Mouse (Mus musculus) left cerebral cortex, adult 2 months (tissue): ENCODE results near the gene Son. TPM values are rescaled to one million over a fixed set of nuclear protein-coding genes. Genes with fewer than 3 reads are reported as not detected.
A peak's percentile ranks its signal among the peaks of the same experiment; 100 is the strongest.

Experiments used
- DNase-seq, 2 experiments: peaks; one replicate each; pipeline ENCODE4 v3.0.0; 2021 to 2022; ENCODE audit warnings: low spot score in 2 of 2, mixed read lengths in 1 of 2; ENCODE audit errors: extremely low spot score in 1 of 2
- H3K27ac ChIP-seq: fragments of 200-600 bp; 2 replicates; pipeline ENCODE4 v1.8.1; 2022
- H3K4me3 ChIP-seq: fragments of 200-600 bp; 2 replicates; pipeline ENCODE4 v1.8.1; 2022
- CTCF ChIP-seq: fragments of 200-600 bp; IDR thresholded peaks from 2 replicates; pipeline ENCODE4 v1.8.1; 2022; ENCODE audit warnings: antibody characterized with exemption, mild to moderate bottlenecking, moderate library complexity
- intact Hi-C: fragments of 180-260 bp; cut with DNase I; formaldehyde crosslinking; loops from one replicate; pipeline ENCODE4 v1.15.1; 2025
- total RNA-seq, 2 experiments: library from RNA; stranded (reverse); gene quantifications; 2 replicates each; pipeline ENCODE4 v1.2.3; 2021

The Son gene
- total RNA-seq, 2 experiments from 2014 or later = 221 to 228 TPM

DNA sequence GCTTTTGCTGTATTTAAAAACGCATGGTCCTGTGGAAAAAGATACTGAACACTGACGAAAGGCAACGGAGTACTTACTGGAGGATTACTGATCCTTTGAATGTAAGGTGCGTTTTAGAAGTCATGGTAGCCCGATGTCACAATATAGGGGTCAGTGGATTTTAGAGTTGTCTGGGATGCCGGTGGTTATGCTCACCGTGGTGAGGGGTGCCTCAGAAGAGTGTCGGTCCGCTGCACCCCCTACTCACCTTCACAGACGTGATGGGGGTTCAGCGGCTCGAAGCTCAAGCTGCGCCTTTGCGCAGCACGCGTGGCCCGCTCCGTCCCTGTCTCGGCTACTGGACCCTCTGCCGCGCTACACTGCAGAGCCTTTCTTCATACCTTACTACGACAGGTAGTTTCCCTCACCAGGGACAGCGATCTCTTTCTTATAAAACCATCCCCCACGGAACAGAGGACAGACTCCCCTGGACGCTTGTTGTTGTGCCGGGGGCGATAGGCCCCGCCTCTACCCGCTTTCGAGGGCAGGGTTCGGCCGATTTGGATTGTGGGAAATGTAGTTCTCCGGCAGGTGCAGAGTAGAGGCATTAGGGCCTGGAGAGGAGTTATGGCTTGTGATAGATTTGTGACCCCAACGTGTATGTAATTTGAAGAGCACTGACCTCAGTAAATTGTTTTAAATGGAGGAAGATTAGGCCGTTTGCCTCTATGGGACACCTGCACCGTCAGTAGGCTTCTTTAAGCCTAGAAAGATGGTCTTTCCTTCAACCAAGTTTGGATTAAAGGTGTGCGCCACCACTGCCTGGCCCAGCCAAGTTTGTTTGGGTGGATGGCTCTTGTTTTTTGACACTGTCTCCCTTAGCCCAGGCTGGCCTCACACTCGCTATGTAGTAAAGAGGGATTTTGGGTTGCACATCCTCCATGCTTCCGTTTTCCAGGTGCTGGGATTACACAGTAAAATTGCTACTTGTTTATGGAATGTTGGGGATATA lies 28.5 kb upstream of the Son start, which contains the start of gene Dnajc28:
Gene Dnajc28, minus strand, starts transcription at position 516 of the 991 bp plus-strand sequence.
- peak; percentile 78 to 83 for DNase-seq
- Histone ChIP-seq H3K27ac (peak within 1 kb of the TSS; percentile 87), H3K4me3 (peak within 1 kb of the TSS; percentile 64)
- intact Hi-C loops = loop anchor here (2.0 kb wide), 1 partner anchor 22 kb away; the partner anchor contains the start of gene Tmem50b
- no peak for TF ChIP-seq CTCF

DNA sequence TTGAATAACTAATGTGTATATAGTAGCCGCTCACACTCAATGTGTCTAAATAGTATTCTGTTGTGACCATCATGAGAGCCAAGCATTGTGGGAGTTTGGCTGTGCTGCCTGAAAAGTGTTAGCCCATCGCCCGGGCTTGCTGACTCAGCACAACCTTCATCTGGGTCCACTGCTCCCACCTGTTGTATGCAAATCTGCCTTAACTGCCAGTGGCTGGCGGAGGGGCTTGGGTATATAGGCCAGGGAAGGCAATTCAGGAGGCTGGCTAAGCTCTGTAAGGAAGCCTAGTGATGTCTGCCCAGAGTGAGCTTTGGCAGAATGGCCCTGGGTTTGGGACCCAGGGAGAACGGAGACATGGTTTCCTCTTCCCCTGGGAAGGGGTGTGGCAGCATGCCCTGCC lies 27.1 kb upstream of the Son start:
- H3K4me3 ChIP-seq = no peak overlapping the region
- no peak overlapping the region for H3K27ac ChIP-seq
- no peak for TF ChIP-seq CTCF
- DNase-seq = no peak
- intact Hi-C loops = no loop called here

DNA sequence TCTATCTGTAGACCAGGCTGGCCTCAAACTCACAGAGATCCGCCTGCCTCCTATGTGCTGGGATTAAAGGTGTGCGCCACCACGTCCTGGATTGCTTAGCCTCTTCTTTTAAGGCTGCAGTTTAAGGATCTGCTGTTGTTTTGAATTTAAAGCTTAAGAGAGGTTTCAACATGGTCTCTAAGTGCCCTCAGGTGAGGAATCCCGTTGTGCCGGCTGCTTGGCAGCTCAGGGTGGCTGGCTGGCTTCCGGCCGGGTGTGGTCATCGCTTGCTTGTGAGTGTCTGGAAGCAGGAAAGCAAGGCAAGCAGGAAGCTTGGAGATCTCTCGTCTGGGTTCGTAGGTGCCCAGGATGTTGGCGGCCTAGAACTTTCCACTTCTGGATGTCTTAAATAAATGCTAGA lies 26.3 kb upstream of the Son start:
- intact Hi-C loops = no loop called here
- DNase-seq = no peak
- Histone ChIP-seq H3K4me3 (no peak overlapping the region), H3K27ac (no peak overlapping the region)
- no peak for TF ChIP-seq CTCF

DNA sequence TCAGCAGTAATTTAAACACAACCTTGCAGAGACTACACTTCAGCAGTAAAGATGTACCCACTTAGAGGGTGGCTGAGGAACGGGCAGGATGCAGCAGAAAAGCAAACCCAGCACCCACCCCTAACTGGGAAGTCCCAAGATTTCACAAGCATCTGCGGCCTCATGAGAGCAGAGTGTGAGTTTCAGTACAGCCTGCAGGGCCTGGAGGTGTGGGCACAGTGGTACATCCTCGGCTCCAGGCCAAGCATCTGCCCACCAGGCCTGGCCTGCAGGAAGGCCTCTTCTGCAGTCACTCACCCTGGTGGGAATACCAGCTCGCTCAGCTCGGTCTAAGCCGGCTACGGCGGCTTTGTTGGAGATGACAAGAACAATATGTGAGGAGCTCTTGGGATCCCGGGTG lies 24.2 kb upstream of the Son start:
- TF ChIP-seq CTCF = no peak
- DNase-seq = no peak
- Histone ChIP-seq H3K27ac (no peak overlapping the region), H3K4me3 (no peak overlapping the region)
- intact Hi-C loops = no loop called here

DNA sequence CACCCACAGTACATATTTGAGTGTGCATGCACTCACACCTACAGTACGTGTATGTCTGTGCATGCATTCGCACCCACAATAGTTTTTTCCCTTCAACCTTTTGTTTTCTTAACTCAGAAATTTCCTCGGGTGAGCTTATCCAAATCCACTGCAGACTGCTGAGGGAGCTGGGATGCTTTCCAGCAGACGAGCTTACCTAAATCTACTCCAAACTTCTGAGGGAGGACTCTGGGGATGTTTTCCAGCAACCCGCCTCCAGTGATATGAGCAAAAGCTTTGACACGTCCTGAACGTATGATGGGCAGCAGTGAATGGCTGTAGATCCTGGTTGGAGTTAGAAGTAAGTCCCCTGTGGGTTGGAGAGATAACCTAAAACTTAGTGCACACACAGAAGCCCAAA lies 19.5 kb upstream of the Son start:
- peak in 1 of 2 experiments; percentile 29 for DNase-seq

DNA sequence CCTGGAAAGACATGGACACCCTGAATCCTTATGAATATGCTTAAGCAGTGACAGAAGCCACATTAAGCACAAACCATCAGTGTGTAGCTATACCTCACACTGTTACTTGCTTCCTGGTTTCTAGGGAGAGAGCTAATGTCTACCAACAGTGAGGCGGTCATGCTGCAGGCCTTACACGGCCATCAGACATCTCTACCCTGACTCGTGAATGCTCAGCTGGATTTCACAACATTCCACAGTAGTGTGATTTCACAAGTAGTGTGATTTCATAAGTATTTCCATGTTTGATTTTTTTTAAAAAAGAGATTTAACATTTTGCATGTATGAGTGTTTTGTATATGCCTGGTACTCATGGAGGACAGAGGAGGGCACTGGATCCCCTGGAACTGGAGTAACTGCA lies 18.6 kb upstream of the Son start:
- H3K27ac ChIP-seq = no peak overlapping the region
- no peak for TF ChIP-seq CTCF
- intact Hi-C loops = no loop called here
- no peak for DNase-seq
- H3K4me3 ChIP-seq = no peak overlapping the region

More for the DNA sequence above, 19.5 kb upstream of the Son start:
- intact Hi-C loops = no loop called here
- no peak overlapping the region for H3K27ac ChIP-seq
- H3K4me3 ChIP-seq = no peak overlapping the region
- TF ChIP-seq CTCF = no peak

DNA sequence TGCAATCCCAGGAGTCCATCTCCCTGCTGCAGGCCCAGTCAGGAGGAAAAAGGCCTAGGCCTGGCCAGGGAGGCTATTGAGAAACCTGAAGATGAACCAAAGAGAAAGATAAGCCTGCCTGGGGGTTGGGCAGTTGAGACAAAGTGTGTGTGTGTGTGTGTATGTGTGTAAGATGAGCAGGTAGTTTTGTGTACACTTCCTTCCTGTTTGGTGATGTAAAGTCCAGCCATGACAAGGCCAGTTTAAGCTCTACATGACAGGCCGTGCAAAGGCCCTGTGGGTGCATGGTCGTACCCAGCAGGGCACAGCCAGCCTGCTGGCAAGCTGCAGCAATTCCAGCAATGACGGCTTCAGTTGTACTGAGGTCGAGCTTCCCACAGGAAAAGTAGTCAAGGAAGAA lies 17.6 kb upstream of the Son start:
- Histone ChIP-seq H3K4me3 (no peak overlapping the region), H3K27ac (no peak overlapping the region)
- DNase-seq = no peak
- TF ChIP-seq CTCF = no peak
- intact Hi-C loops = no loop called here

DNA sequence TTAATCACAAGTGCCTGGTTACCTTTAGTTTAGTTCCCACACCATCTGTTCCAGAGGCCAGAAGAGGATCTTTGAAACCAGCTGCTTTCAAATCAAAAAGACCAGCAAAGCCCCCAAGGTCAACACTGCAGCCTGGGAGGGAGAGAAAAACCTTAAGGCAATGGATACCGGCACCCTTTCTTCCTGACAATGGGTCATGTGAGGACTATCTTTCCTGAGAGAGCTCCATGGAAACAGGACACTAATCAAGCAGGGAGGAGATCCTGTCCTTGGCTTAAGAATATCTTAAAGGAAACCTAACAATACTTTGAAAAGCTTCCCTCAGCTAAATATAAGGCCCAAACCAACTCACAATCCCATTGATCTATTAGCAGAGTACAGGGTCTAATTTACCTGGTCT lies 16.7 kb upstream of the Son start:
- DNase-seq = no peak
- no peak overlapping the region for H3K4me3 ChIP-seq
- H3K27ac ChIP-seq = no peak overlapping the region
- TF ChIP-seq CTCF = no peak
- intact Hi-C loops = no loop called here

DNA sequence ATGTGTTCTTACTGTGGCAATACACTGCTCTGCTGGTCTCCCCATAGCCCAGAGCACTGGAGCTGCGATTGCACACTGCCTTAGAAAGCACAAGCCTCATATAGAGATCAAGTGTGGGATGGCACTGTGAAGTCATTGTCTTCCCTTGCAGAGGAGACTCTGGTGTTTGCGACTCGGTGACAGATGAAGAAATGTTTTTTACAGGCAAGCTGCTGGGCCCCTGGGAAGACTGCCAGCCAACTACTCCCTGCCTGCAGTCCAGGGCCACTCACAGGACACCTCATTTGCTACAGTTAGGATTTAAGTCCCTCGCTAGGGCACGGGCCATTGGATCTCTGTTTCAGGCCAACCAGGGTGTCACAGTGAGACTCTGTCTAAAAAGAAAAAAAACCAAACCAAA lies 14.9 kb upstream of the Son start:
- Histone ChIP-seq H3K4me3 (no peak overlapping the region), H3K27ac (no peak overlapping the region)
- intact Hi-C loops = no loop called here
- no peak for TF ChIP-seq CTCF
- DNase-seq = no peak

DNA sequence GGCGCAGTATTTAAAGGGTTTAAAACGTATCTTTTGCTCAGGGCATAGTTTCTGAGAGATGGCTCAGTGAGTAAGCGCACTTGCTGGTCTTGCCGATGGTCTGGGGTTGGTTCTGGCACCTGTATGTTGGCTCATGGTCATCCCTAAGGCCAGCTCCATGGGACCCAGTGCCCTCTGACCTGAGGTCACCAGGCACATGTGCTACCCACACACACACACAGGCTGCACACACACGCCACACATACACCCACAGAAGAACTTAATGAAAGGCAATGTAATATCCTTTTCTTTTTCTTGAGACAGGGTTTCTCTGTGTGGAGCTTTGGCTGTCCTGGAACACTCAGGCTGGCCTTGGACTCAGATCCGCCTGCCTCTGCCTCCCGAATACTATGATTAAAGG lies 14.4 kb upstream of the Son start:
- TF ChIP-seq CTCF = no peak
- intact Hi-C loops = no loop called here
- Histone ChIP-seq H3K27ac (no peak overlapping the region), H3K4me3 (no peak overlapping the region)
- no peak for DNase-seq

DNA sequence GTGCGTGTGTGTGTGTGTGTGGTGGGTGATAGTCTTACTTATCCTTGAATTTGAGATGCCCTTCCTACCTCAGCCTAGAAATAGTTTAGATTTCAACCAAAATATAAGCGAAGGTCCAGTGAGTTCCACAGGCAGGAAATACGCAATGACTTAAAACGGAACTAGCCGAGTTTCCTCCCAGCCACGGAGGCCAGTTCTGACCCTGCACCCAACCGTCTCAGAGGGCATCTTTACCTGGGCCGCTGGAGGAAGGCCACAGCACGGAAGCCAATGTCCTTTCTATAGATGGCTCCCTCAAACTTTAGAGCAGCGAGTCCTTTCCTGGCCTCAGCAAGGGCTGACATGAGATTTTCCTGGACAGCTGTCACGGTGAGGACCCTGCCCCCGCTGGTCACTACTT lies 13.7 kb upstream of the Son start:
- Histone ChIP-seq H3K4me3 (no peak overlapping the region), H3K27ac (no peak overlapping the region)
- no peak for TF ChIP-seq CTCF
- intact Hi-C loops = no loop called here
- no peak for DNase-seq

DNA sequence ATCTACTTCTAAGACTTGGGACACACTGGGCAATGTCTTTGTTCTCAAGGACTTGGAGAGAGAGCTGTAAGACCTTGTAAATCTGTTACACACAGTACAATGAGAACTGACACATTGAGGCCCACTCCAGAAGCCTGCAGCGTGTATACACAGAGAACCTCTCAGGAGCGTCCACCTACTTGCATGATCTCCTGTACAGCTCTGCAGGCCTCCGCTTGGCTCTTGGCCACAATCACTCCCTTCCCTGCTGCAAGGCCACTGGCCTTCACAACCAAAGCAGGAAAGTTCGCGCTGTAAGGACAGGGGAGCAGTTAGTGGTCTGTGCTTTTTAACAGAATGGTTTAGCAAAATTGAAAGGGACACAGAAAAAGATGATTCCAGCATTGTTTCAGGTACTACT lies 8.1 kb upstream of the Son start:
- DNase-seq = no peak
- no peak for TF ChIP-seq CTCF
- intact Hi-C loops = no loop called here
- no peak overlapping the region for H3K4me3 ChIP-seq
- peak overlapping the region; percentile 87 for H3K27ac ChIP-seq
